Mouse (Mus musculus) induced T-regulatory cell, adult 2 months (primary cell): ENCODE measurements around the gene Cntfr.
"Not testable (repeated sequence)": the region's sequence is repeated elsewhere in the genome, so short reads cannot be mapped to it uniquely, and the experiment has no call there.

Experiments
- DNase-seq: peaks from one replicate; pipeline ENCODE4 v3.0.0-alpha.2; 2012; ENCODE audit warnings: low read depth

Cntfr gene

GRCm38 (mm10) chr4:41710229-41710628 lies 13.3 kb upstream of the Cntfr start:
- no peak for DNase-seq

DNA sequence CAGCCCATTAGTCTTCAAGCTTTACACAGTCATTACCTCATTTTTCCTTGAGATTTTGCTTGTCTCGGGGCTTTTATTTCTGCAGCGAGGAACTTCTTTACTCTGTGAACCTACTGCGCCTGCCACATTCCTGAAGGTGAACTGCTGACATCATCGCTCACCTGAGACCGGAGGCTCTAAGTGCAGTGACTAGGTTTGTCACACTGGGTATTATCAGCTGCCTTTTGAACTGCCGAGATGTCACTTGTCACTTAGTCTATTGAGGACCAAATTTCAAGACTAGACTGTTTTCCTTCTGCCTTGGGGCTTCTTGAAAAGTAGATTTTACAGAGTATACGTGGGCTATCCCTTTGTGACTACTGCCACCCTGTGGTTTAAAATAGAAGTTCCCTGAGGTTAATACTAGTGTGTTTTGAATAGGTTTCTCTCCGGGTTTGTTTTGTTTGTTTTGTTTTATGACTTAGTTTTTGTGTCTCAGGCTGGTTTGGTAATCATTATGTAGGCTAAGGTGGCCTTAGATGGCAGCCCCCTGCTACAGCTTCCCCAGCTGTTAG lies 11.4 kb upstream of the Cntfr start:
- peak; percentile 81 for DNase-seq

GRCm38 (mm10) chr4:41707011-41707535 lies 10.2 kb upstream of the Cntfr start:
- DNase-seq, result peak; percentile 72

DNA sequence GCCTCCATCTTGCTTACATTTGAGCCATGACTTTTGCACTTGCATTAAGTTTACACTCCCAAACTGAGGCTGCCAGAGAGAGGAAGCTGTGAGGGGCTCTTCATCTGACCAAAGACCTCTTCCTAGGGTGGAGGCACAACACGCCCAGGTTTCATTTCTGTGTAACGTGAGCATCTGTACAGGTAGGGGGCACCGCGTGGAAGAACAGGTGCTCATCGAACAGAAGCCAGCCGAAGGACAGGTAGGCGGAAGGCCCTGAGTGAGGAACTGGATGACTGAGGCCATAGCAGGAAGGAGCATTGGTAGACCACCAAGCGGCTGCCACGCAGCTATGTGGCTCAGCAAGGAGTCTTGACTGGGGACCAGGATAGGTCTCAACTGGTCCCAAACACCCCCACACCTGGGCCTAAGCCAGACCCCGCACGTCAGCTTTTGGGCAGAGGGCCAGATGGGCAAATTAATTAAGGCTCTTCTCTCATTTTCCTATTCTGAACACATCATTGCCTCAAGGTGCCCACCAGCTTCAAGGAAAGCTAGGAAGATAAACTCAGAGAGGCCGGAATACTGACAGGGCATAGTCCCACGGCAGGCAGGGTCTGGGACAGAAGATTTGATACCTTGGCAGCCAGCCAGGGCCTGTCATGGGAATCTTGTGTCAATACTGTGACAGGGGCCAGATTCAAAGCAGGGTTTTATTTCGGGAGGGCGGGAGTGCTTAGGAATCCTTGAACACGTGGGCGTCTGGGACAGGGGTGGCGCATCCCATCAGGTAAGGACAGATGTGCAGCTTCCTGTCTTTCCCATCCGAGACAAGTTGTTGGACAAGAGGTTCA lies 9.2 kb upstream of the Cntfr start:
- no peak for DNase-seq

DNA sequence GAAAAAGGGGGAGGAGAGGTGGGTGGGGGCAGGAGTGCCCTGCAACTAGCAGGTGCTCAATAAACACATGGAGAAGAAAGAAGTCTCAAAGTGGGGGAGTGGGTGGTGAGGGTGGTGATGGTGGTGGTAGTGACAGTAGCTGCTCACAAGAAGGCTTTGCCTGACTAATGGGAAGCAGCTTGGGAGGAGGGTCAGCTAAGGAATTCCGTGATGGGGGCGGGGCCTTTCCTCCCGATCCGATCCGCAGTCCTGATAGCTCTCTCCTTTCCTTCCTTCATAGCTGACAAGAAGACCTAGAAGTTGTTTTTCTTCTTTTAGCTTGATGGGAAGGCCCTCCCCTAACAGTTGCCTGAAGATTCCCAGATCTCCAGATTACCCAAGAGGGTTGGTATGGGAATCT lies 7.8 kb upstream of the Cntfr start:
- no peak for DNase-seq

DNA sequence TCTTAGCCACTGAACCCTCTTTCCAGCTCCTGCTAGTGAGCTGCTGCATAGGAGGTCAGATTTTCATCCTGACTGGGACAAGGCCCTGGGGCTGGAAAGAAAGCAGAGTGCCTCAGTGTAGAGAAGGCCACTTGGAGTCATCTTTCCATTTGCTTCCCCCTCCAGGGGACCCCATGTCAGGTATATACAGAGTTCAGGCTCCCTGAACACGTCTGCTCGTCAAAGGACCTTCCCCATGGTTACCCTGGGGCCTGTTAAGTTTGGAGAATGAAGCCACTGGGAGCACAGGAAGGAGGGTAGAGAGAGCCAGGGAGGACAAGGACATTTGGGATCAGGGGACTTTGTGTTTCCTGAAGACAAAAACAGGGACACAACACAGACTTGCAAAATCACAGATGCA lies 5.3 kb upstream of the Cntfr start:
- not testable (repeated sequence) for DNase-seq

GRCm38 (mm10) chr4:41700224-41700623 lies 3.3 kb upstream of the Cntfr start:
- not testable (repeated sequence) for DNase-seq

DNA sequence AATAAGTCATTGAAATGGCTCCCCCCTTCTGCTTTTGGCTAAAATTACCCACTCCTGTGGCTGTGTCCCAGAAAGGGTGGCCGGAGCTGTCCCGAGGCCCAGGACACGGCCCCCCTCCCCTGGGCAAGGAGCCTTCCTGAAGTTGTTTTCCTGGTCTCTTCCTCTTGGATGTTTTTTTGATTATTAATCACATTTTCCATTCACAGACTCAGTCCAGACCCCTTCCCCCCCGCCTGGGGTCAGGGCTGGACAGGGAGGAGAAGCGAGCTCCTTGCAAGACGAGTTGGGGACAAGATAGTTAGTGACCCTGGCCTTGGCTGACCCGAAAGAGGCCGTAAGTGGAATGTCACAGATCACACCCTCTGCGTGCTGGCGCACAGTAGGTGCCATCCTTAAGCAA lies 2.9 kb upstream of the Cntfr start, which contains the start of gene Il11ra1:
Gene Il11ra1 (plus strand): TSS at position 207 of the 400 bp plus-strand sequence.
- not testable (repeated sequence) for DNase-seq

DNA sequence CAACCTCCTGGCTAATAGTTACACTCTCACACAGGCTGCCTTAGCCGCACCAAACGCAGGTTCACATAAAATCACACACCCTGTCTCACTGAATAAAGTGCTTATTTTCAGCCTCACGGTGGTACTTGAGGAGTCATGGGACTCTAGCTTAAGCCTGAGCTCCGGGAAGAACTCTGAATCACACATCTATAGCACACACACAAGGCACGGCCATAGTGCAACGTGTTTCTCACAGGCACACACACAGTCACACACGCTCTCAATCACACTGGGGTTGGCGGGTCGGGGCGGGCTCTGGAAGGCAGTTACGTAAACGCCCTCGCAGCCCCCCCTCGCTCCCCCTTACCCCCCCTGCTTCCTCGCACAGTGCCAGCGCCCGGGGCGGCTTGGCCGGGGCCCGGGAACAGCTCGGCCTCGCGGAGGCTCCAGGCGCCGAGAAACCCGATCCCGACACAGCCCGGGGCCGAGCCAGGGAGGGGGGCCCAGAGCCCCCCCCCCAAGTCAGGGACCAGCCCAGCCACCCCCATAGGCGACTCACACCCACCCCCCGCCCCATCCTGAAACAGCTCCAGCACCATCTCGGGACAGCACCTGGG lies 1.6 kb upstream of the Cntfr start:
- DNase-seq, result not testable (repeated sequence)

- not testable (repeated sequence) for DNase-seq
Observed at GRCm38 (mm10) chr4:41696452-41696851, 437 bp downstream of the Cntfr start.

DNA sequence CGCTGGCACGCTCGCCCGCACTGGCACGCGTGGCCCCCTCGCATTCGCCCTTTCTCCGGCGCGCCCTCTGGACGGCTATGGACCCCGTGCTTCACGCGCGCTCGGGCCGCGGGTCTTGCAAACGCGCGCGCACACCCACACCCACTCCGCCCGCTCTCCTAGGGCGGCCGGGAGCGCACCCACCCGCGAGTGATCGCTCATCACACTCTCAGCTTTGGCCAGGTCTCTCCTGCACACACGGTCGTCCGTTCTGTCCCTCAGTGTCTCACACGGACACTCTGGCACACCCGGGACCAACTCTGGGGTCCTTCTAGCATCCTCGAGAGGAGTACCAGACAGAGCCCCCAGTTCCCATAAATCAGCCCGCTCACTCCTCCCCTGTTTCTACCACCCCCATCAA lies 1.1 kb downstream of the Cntfr start:
- DNase-seq, result not testable (repeated sequence)

DNA sequence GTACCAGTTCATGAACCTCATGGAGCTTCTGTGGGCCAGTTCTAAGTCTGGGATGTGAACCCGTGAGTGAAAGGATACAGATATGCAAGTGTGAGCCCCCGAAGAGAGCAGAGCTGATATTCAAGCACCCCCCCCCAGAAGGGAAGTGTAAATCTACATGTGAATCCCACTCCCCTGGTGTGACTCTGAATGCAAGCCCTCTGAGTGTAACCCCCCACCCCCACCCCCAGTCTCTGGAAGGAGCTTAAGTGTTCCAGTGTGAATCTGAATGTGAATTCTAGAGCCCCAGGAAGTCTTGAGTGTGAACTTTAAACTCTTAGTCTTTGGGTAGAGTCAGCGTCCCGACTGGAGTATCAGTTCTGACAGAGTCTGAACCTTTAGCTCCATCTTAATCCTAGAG lies 3.4 kb downstream of the Cntfr start:
- DNase-seq, result not testable (repeated sequence)

- not testable (repeated sequence) for DNase-seq
Observed at GRCm38 (mm10) chr4:41690014-41690413, 6.9 kb downstream of the Cntfr start.

DNA sequence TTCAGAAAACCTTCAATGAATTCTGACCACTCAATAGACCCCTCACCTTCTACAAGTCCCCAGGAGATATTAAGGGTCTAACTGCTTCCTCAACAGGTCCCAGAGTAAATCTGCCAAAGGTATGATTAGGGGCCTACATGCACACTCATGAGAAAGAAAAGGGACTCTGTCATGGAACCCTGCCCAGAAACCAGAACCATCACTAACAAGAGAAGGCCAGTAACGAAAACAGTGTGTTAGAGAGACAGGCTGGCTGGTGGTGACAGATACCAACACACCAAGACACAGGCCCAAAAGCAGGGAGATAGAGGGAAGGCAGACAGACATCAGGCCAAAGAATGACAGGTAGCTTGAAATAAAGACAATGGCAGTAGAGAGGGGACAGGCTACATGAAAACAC lies 8.3 kb downstream of the Cntfr start:
- DNase-seq, result not testable (repeated sequence)

DNA sequence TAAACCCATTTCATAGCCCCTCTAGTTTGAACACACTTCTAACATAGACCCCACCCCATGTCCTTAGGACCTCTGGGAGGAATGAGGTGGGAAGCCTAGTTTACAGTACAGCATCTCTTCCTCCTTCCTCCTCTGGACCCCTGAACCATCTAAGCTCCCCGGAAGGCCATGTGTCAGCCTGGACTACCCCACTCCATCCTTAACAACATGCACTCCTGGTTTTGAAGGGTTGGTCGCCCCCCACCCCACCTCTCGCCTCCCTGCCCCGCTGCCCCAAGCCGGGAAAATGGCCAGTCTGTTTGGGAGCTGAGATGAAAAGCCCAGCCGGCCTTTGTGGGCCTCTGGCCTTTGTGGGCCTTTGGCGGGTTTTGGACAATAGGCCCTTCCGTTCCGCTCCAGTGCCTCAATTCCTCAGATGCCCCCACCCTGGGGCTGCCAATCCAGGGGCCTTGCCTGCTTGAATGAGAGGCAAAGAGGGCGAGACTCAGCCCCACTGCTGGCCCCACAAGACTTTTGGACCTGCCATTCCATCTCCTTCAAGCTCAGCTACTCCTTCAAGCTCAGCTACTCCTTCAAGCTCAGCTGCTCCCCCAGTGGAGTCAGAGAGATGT lies 10.9 kb downstream of the Cntfr start:
- not testable (repeated sequence) for DNase-seq

DNA sequence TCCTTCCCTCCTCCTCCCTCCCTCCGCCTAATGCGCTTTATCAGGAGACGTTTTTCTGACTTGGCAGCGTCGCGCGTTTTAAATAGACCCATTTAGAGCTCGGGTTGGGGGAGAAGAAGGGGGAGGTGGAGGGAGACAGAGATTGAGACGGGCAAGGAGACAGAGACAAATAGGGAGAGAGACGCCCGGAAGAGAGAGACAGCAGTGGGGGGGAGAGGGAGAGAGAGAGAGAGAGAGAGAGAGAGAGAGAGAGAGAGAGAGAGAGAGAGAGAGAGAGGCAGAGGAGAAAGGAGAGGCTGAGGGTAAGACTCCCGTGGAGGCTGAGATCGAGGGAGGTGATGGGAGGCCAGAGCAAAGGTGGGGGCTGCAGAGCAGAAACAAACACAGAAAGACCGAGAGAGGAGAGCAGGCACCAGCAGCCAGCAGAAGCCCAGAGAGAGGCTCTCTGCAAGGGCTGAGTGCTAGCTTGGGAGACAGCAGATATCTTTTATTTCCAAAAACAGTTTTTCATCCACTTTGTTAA lies 11.9 kb downstream of the Cntfr start:
- DNase-seq, result not testable (repeated sequence)

GRCm38 (mm10) chr4:41684131-41684930 lies 12.6 kb downstream of the Cntfr start:
- not testable (repeated sequence) for DNase-seq

DNA sequence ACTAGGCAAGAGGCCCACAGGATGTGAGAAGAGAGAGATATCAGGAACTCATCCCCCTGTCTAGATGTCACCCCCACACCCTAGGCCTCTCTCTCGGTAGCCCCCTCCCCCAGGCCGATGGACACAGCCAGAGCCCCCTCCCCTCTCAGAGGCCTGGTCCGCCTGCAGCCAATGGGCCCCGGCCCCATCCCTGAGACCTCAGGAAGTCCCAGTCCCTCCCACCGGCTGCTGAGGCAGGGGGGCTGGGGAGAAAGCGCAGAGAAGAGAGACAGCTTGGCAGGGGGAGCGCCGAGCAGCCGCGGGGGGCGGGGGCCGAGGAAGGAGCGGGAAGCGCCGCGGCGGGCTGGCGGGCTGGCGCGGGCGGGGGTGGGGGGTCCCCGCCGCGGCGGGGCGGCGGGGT lies 13.6 kb downstream of the Cntfr start:
- DNase-seq, result not testable (repeated sequence)

DNA sequence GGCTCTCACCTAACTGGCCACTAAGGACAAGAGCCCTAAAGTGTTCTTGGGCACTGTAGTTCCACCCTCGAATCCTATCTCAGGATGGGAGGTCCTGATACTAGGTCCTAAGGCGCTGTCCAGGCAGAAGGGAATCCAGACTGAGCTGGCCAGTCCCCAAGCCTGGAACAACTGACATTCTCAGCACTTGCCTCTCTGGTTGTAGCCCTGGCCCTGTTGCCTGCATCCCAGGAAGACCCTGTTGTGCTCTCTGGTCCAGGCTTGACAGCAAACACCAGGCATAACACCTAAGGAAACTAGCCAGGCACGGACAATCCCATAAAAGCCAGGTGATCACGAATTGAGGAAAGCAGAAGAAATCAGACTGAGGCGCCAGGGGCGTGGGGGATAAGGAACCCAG lies 14.1 kb downstream of the Cntfr start:
- no peak for DNase-seq

DNA sequence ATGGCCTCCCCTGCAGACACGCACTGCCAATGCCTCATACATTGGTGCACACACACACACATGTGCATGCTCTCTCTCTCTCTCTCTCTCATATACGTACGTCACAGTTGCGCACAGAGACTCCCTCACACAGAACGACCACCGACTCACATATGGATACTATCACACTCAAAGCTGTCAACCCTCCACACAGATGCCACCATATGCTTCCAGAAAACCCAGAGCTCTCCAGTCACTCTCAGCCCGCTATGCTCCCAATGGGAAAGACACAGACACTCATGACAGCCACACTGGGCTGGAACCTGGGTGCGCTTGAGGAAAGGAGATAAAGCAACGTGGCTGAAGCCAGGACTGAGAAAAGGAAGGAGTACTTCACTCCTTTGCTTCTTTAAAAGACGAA lies 14.9 kb downstream of the Cntfr start:
- DNase-seq, result no peak

GRCm38 (mm10) chr4:41681176-41681575 lies 15.7 kb downstream of the Cntfr start:
- DNase-seq, result no peak
